Mouse (Mus musculus) 3134 (cell line): Measurements from ENCODE around the gene Klf12.

ENCODE experiments used
- DNase-seq: peaks from one replicate; pipeline ENCODE4 v3.0.0-alpha.2; 2011; ENCODE audit warnings: low spot score; ENCODE audit not compliant: insufficient read length; ENCODE audit errors: extremely low read depth

Gene Klf12

GRCm38 (mm10) chr14:100053456-100053855, 231.0 kb downstream of the Klf12 start:
- no peak for DNase-seq

GRCm38 (mm10) chr14:100052876-100053275, 231.6 kb downstream of the Klf12 start:
- no peak for DNase-seq

DNA sequence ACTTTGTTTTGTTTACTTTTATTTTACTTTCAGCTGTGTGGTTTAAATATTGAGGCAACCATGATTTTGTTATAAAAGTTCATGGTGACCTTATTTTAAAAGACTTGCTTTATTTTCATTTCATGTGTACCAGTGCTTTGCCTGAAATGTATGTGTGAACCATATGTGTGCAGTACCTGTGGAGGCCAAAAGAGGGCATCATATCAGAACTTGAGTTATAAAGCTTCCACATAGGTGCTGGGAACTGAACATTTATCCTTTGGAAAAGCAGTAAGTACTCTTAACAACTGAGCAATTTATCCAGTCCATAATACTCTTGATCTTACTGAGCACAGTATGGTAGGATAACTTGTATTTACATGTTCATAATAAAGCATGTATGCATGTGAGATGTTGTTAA, 239.0 kb downstream of the Klf12 start:
- no peak for DNase-seq

GRCm38 (mm10) chr14:100041823-100042222, 242.7 kb downstream of the Klf12 start:
- no peak for DNase-seq

- no peak for DNase-seq
These were observed 257.8 kb downstream of the Klf12 start for GRCm38 (mm10) chr14:100026671-100027070.

GRCm38 (mm10) chr14:100017219-100017618, 267.3 kb downstream of the Klf12 start:
- no peak for DNase-seq

DNA sequence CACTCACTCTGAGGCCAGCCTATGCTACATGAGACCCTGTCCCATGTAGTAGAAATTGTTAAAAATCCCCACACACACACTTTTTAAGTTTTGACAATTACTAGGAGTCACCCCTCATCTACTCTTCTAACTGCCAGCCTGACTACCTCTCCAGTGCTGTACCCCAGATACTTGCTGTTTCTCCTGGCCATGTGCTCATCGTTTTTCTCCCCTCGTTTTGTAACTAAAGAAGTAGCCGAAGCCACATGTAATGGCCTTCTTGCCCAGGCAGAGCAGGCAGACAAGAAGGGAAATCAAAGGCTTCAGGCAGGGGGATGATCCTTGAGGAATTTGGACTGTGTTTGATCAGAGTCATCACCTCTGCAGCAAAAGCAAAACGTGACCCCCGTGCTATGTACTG, 274.0 kb downstream of the Klf12 start:
- no peak for DNase-seq

DNA sequence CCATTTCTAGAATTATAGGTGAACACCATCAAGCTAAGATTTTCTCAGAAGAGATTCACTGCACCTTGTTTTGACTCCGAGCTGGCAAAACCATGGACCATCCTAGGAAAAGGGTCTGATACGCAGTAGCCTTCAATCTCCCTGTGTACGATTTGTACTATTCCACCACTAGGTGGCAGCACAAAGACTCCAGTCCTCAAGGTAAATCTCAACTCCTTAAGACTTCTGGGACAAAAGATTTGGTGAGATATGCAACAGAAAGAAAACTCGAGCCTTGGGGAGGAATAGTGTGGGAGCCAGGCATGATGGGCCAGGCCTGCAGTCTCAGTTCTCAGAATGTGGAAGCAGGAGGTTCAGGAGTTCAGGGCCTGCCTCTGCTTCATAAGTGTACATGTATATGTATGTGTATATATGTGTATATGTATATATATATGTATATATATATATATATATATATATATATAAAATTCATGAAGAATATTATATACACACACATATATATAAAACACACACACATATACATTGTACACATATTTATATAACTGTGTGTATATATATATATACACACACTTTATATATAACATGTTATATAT, 274.6 kb downstream of the Klf12 start:
- peak; percentile 13 for DNase-seq

DNA sequence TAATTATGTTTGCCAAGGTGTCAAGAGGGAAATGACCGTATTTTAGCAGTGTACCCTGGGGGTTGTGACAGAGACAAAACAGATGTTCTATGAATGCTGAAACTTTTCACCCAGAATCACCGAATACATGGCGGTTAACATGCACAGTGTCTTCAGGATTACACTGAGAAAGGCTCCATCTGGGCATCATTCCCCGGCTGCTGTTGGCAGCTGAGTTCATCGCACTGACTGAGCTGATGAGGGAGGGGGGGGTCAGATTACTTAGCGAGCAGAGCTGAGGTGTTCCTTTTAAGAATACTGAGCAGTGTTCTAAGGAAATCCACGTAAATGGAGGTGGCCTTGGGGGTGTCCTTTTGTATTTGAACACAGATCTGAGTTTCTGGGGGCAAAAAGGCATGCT, 301.0 kb downstream of the Klf12 start:
- no peak for DNase-seq

GRCm38 (mm10) chr14:99981209-99981608, 303.3 kb downstream of the Klf12 start:
- no peak for DNase-seq

GRCm38 (mm10) chr14:99967920-99968319, 316.6 kb downstream of the Klf12 start:
- DNase-seq: no peak

GRCm38 (mm10) chr14:99960500-99961229, 323.8 kb downstream of the Klf12 start:
- no peak for DNase-seq

- no peak for DNase-seq
These were observed 329.3 kb downstream of the Klf12 start for GRCm38 (mm10) chr14:99955133-99955532.

GRCm38 (mm10) chr14:99944221-99945108, 340.0 kb downstream of the Klf12 start:
- DNase-seq: no peak

DNA sequence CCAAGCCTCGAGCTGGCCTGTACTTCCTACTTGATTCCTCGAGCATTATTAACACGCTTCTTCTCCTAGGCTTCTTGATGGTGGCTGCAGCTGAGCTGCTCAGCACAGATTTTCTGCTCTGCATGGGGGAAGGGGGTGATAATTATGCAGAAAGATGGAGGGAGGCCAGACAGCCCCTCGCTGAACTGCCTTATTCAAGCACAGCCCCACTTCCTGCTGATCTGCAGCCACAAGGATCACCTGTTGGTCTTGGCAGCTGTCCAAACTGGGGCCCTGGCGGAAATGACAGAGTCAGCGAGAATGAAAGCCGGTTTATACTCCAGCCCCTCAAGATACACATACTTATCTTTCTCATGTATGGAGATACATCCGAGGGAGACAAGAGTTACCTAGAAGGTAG, 341.3 kb downstream of the Klf12 start:
- DNase-seq: no peak

- no peak for DNase-seq
These were observed 351.0 kb downstream of the Klf12 start for GRCm38 (mm10) chr14:99933456-99933855.

- peak; percentile 5 for DNase-seq
These were observed 352.6 kb downstream of the Klf12 start for GRCm38 (mm10) chr14:99931879-99932278.

- no peak for DNase-seq
These were observed 372.6 kb downstream of the Klf12 start for GRCm38 (mm10) chr14:99911912-99912311.

DNA sequence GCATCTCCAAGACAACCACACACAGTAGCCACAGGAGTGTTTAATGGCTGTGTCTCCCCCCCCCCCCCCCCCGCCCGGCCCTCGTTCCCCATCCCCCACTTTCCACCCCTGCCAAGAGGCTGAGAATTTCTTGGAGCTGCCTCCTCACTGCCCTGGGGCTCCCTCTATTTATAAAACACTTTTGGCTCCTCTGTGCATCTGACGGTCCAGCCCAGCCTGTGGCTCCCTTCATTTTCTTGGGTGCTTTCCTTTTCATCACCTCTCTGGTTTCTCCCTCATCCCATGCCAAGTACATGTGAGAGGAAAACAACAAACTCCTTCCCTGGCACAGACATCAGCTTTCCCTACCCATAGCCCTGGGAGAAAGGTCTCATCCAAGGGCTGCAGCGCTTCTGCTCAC, 373.6 kb downstream of the Klf12 start:
- no peak for DNase-seq

DNA sequence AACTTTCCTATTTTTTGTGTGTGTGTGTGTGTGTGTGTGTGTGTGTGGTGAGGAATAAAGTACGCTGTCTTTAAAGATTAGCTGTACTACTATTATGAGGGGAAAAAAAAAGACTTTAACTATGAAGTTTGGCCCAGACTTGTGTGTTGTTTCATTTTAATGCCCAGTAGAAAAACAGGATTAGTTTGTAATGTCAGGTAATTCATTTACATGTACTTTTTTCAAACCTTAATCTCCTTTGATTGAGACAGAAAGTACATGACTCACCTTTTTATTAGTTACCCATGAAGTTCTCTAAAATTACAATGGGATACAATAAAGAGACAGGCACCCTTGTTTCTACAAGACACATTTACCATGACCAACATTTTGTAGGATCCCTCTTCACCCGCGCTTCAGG, 383.6 kb downstream of the Klf12 start:
- no peak for DNase-seq

DNA sequence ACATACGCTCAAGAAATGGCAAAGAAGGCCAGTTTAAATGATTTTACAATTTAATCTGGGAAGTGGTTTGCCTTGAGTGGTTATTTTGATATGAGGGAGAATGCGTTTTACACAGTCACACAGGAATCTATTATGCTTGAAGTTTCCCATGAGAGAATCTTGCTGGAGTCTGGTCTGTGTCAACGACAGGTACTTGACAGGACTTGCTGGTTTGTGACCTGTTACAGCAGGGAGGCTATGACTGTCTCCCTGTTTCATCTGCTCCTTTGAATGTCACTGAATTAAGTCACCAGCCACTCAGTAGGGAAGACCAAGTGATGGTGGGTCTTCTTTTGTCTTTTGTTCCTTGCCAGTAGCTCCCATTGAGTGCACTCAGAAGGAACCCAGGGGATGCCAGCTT, 385.6 kb downstream of the Klf12 start:
- DNase-seq: no peak
